In the genomic region with DNA sequence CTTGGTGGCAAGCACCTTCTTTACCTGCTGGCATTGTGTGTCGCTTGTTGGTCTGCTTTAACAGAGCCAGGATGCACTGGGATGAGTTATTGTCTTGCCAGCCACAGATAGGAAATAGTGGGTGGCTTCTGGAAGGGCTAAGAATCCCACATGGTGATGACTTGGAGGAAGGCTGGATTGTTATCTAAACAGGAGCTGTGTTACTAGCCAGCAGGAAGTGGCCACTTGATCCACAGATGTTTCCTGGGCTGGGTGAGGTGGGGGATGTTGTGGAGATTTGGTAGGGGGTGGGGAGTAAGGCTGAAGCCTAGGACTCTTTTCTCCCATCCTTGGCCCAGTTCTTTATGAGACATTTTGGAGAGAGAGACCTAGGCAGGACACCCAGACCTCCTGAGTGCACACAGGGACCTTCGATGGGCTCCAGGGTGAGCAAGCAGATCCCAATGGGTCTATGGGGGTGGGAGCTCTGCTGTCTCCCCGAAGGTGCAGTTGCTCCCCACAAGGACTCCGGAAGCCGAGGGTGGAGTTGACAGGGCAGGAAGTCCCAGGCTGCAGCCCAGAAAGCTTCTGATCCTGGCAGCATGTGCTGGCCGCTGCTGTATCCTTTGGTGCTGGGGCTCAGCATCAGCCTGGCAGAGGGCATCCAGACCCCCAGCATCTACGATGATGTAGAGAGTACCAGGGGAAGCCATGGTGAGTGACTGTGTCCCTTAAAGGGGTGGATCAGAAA, we compare ENCODE assay signal across 9 mouse cellular contexts. TPM values are rescaled to one million over a fixed set of nuclear protein-coding genes. Genes with fewer than 3 reads are reported as not detected.
DNase-seq lines count a peak whose midpoint lies in the region; ATAC-seq and TF ChIP-seq lines count a peak whose summit lies in the region.
"Had no signal": no experiment of that assay in that cellular context is flagged by ENCODE, and none has a peak within 500 bp of the region (broad histone marks: within the 10 kb centered on the region; RNA-seq: fewer than 3 reads in every experiment).

A gene (plus strand): TSS at position 559 of the 730 bp plus-strand sequence.

- no peak within 1 kb of the TSS for H3K4me2 ChIP-seq in forebrain, postnatal 0 days (ENCODE audit: low read depth)

- H3K9ac ChIP-seq in forebrain, postnatal 0 days, result no peak within 1 kb of the TSS

- peak; percentile 96 for DNase-seq in heart, adult 11 months
- no peak for DNase-seq in heart, postnatal 25 days (ENCODE audit: low spot score)
- peak; percentile 25 to 26 for DNase-seq in CD8-positive naive resting alpha-beta T cell, adult 2 months (ENCODE audit: low read depth in 2 of 2, low spot score in 2 of 2)
- DNase-seq in lung, postnatal 25 days (ENCODE audit: low spot score), result peak; percentile 6
- no peak for DNase-seq in gastrocnemius, adult 18-20 months (ENCODE audit: low spot score)
- DNase-seq in B cell, adult 2 months, result no peak
- no peak for DNase-seq in forebrain, postnatal 0 days

- peak; percentile 76 to 82 for ATAC-seq in hematopoietic stem cell, adult 5-6 weeks (replicated peaks in 1 of 2; ENCODE audit: insufficient read depth in 1 of 2, low FRiP score in 2 of 2, low TSS enrichment in 1 of 2, low read depth in 1 of 2, poor library complexity in 2 of 2, severe bottlenecking in 2 of 2)
- no peak for ATAC-seq in forebrain, postnatal 0 days

- H3K4me3 ChIP-seq in forebrain, postnatal 0 days (ENCODE audit: low read depth, low read length), result no peak within 1 kb of the TSS

- intact Hi-C loops in heart, postnatal 25 days (cut with DNase I), result no loop called here

- no peaks in the 10 kb centered on the region for H3K27me3 ChIP-seq in forebrain, postnatal 0 days (ENCODE audit: insufficient read depth, low read length)

- no peak for TF ChIP-seq CTCF in forebrain, postnatal 0 days (IDR thresholded peaks at IDR 0.05; ENCODE audit: low read depth)

- 85% methylated on average over 7 of the region's 7 CpGs for WGBS in forebrain, postnatal 0 days

- H3K27ac ChIP-seq in forebrain, postnatal 0 days (ENCODE audit: low read depth, low read length), result no peak within 1 kb of the TSS

- peaks cover 26% of the 10 kb centered on the region for H3K36me3 ChIP-seq in forebrain, postnatal 0 days (ENCODE audit: insufficient read depth)

- no peaks in the 10 kb centered on the region for H3K9me3 ChIP-seq in forebrain, postnatal 0 days (ENCODE audit: low read length)
- H3K9me3 ChIP-seq: G1E had no signal

- no peaks in the 10 kb centered on the region for H3K4me1 ChIP-seq in forebrain, postnatal 0 days (ENCODE audit: insufficient read depth)

RNA-seq across cellular contexts. Expression of the gene that starts here (rescaled TPM):
- 1 to 10 TPM; 1.3 to 1.9 TPM for total RNA-seq in heart, postnatal 25 days (2021)
- 27.1 and 37.1 TPM in 2 replicates for total RNA-seq in hematopoietic stem cell, adult 5-6 weeks (2017)
- total RNA-seq in gastrocnemius, adult 18-20 months (2021), result 1 to 10 TPM; 1.3 to 1.4 TPM
- 0.24 and 0.46 TPM in 2 replicates for total RNA-seq in forebrain, postnatal 0 days (2014; rRNA removed)
- polyA plus RNA-seq in forebrain, postnatal 0 days (2015; fragmentation: Nextera tagmentation; extraction: Ambion mirVana), result 0.24 and 0.40 TPM in 2 replicates
- polyA plus RNA-seq: G1E had no signal

Comparison
In these comparisons a context has a peak if more than half of its experiments do, and no peak if none do; other contexts are left out.
1. DNase-seq: peak in heart, adult 11 months (single experiment), CD8-positive naive resting alpha-beta T cell, adult 2 months (2 of 2) and lung, postnatal 25 days (single experiment); none in heart, postnatal 25 days (single experiment), gastrocnemius, adult 18-20 months (single experiment), B cell, adult 2 months (0 of 2) and forebrain, postnatal 0 days (single experiment).